Mouse (Mus musculus) brain, embryonic 14.5 days (tissue): ENCODE measurements around the gene Tuba3b.

ENCODE experiments used
- CTCF ChIP-seq: fragments of 200-500 bp; IDR thresholded peaks from 2 replicates; pipeline ENCODE4 v1.5.1; 2012; ENCODE audit warnings: inconsistent platforms, mild to moderate bottlenecking, moderate library complexity, borderline replicate concordance; ENCODE audit not compliant: insufficient read depth, insufficient read length; ENCODE audit errors: extremely low read depth
- POLR2A ChIP-seq: fragments of 200-500 bp; IDR thresholded peaks from 2 replicates; pipeline ENCODE4 v1.6.1; 2012; ENCODE audit warnings: mild to moderate bottlenecking, inconsistent platforms, borderline replicate concordance; ENCODE audit not compliant: poor library complexity, insufficient read depth, insufficient read length, severe bottlenecking; ENCODE audit errors: extremely low read depth

- TF ChIP-seq CTCF = no peak
- no peak for TF ChIP-seq POLR2A
Observed at GRCm38 (mm10) chr6:145608693-145609092, 6.9 kb upstream of the Tuba3b start.
